Mouse (Mus musculus) left cerebral cortex, postnatal 25 days (tissue): Measurements from ENCODE around the gene 4930524B15Rik. TPM values are rescaled to one million over a fixed set of nuclear protein-coding genes. Genes with fewer than 3 reads are reported as not detected.
"Not testable (repeated sequence)": the region's sequence is repeated elsewhere in the genome, so short reads cannot be mapped to it uniquely, and the experiment has no call there.

Experiments used
- DNase-seq, 2 experiments: peaks; one replicate each; pipeline ENCODE4 v3.0.0; 2022; ENCODE audit warnings: low spot score in 2 of 2, mixed read lengths in 1 of 2
- intact Hi-C: fragments of 180-260 bp; cut with DNase I; formaldehyde crosslinking; loops from one replicate; pipeline ENCODE4 v1.15.1; 2025
- total RNA-seq, 2 experiments: library from RNA; stranded (reverse); gene quantifications; 2 replicates each; pipeline ENCODE4 v1.2.3; 2021

The 4930524B15Rik gene
- not detected for total RNA-seq

DNA sequence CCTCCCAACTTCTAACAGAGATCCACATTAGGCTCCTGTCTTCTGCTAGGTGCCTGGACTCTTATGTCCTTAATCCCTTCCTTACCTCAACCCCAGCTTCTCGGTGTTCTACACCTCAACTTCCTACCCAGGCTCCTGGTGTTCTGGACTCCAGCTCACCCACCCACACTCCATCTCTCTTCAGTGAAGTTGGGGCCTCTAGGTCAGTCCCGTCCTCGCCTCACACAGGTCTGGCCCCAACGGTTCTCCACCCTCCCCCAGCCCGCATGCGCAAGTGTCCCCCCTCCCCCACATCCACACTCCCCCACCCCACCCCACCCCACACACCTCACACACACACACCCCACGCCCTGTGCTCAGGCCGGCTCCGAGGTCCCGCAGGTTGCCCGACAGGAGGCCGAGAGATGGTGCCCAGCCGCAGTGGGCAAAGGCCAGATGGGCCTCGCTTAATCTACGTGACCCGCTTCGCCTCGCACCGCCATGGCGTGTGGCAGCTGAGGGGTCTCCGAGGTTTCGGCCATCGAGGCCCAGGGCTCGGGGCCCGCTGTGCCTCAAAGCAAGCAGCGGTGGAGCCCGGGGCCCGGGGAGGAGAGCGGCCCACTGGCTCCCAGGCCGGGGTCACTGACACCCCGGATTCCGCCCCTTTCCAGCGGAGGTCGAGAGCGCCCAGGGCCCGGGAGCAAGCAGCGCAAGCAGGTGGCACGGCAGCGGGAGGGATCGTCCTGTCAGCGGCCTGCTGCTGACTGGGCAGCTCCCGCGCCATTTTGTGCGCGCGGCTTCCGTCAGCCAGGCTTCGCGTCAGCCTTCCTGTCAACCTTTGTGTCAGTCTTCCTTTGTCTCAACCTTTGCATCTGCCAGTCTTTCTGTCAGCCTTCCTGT is at the start of gene 4930524B15Rik:
TSS of gene 4930524B15Rik (plus strand) at position 337 of the 879 bp plus-strand sequence.
- DNase-seq = no peak
- intact Hi-C loops = no loop called here

DNA sequence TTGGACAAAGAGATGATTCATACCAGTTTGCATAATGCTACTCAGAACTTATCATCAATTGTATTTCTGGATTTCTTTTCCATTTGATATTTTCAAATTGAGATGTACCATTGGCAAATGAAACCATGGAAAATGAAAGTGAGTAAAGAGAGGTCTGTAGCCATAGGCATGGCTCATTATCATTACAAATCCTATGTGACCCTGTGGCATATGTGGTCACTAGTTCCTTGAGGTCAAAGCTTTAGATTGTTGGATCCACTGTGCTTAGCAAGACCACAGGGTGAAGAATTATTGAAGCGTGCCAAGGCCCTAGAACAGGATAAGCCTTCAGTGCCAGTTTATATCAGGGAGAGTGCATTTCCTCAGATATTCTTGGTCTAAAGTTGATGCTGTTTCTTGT is 47.6 kb upstream of the 4930524B15Rik start:
- intact Hi-C loops = no loop called here
- no peak for DNase-seq

DNA sequence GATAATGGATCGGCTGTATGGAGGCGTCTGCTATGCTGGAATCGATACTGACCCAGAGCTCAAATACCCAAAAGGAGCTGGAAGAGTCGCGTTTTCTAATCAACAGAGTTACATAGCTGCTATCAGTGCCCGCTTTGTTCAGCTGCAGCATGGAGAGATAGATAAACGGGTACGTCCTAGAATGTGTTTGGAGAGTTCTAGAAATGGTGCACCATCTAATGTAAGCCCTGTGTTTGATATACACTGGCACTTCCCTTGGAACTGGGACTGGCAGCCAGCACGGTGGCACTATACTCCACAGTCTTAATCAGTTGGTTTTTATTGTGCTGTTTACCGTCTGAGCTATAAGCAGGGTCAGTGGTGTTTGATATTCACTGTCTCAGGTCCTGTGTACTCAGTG is 35.3 kb upstream of the 4930524B15Rik start:
- intact Hi-C loops = no loop called here

DNA sequence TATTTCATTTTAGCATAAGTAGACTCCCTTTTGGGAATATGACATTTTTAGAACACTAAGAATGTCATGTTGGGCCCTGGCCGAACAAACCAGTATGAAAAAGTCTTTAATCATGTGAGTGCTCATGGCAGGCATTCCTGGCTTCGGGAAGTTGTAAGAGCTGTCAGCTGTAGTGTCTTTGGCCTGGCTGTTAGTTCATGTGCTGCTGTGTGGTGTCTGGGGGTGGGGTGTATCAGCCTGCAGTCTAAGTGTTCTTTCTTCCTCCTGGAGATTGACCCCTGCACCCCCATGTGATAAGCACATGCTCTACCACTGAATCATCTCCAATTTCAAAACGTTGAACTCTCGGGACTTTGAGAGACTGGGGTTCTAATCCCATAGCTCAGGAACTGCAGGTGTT is 29.7 kb upstream of the 4930524B15Rik start:
- intact Hi-C loops = loop anchor here (5.0 kb wide), 1 partner anchor 173 kb away; no protein-coding TSS in a partner anchor
- DNase-seq = peak in 1 of 2 experiments; percentile 29

More for the DNA sequence above, 35.3 kb upstream of the 4930524B15Rik start:
- DNase-seq = no peak

DNA sequence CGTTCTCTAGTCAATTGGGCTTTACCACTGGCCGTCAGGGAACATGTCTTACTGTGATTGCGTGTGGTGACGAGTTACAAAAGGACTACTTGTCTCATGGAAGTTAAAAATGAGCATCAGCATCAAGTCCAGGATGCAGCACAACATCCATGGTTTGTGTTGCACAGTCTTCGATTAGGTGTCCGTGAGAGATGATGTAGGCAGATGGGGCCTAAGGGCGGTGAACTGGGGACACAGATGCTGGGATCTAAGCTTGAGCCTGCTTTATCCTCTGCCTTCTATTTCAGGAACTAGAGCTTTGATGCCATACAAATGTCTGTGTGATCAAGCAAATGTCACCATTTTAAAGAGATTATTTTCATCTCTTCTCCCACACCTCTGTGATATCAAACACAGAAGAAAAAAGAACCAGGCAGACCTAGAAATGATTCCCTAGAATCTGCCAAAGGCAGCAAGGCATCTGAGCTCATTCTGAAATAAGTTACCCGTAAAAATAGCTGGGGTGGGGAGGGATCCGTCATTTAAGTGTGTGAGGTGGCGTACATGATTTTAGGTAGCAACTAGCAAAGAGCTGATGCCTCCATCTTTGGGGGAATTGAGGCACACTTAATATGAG is 28.4 kb upstream of the 4930524B15Rik start:
- intact Hi-C loops = loop anchor here (5.0 kb wide), 1 partner anchor 175 kb away; no protein-coding TSS in a partner anchor
- DNase-seq = peak in 1 of 2 experiments; percentile 86

DNA sequence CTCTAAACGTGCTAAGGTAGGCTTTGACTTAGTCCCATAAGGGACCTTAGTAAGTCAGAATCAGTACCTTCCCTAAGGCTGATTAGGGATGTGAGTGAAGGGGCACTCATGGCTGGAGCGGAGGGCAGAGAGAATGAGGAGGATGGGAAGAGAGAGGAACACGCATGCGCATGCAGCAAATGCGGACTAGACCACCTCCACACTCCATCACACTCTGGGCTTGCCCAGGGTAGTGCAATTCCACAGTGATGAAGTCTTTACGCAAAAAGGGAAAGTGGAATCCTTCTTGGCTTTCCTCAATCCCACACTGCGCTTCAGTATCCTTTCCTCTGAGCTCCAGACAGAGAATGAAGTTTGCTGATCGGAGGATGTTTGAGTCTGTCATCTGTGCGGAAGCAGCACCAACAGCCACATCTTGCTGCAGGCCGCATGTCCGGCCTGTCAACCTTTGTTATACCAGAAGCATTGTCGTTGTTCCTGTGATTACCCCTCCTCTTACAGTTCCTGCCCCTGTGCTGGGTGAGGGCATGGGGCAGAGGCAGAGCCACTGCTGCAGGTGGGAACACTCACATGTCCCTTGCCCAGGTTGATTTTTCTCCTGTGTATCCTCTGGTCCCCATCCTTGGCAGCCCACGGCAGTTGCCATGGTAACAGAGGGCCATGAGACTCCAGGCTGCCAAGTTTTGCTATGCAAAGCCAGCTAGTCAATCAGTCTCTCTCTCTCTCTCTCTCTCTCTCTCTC is 24.3 kb upstream of the 4930524B15Rik start:
- peak; percentile 78 to 92 for DNase-seq
- intact Hi-C loops = loop anchor here (5.0 to 10.0 kb wide), 2 partner anchors 69 to 696 kb away; partner anchors contain the start of gene Cpeb4

DNA sequence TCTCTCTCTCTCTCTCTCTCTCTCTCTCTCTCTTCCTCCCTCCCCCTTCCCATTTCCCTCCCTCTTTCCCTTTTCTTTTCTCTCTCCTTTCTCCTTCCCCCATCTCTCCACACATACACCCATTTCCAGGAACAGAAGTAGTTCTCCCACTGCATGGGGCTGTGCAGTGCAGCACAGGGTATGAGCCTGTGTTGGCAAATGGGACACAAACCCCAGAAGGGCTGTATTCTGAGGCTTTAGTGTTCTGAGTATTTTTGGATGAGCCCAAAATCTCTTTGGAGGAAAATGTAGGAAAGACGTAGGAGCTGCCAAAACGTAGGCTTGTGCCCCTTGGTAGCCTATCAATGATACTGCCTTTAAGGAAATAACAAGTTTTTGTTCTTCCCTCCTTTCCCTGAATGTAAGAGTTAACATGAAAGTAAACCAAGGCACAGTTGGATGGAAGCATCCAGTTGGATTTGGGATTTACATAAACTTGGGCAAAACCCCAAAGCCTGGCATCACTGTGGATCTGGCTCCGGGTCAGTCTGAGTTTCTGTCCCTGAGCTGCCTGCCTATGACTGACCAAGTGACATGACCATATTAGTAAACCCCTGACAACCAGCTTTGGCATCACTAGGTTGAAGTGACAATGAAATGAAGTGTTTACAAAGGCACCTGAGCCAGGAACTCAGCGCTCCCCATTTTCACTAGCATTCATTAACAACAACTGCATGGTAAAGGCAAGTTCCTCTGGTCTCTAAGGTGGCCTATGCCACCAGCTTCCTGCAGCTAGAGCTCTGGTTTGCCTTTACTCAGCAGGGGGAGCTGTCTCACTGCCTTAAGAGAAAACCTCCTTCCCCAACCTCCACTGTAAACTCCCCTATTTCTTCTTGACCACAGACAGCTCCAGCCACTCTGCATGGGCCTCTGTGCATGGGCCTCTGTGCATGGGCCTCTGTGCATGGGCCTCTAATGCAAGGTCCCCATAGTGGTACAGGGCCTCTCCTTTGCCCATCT is 23.5 kb upstream of the 4930524B15Rik start:
- peak in 1 of 2 experiments; percentile 52 for DNase-seq
- intact Hi-C loops = loop anchor here (5.0 to 10.0 kb wide), 2 partner anchors 70 to 697 kb away; partner anchors contain the start of gene Cpeb4

DNA sequence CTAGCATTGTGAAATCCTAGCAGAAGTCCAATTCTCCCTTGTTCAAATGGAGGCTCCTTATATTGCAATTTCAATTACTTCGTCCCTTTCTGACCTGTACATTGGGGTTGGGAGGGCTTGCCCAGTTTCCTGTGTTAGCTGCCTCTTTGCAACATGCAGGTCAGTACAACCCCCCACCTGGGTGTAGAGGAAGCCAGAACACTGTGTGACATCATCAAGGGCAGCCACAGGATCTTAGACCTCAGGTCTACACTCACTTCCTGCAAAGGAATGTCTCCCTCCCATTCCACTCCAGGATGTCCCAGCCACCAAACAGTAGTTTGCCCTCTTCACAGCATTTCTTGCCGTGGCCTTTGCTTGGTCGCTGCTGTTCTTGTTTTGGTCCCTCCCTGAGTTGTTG is 19.9 kb upstream of the 4930524B15Rik start:
- intact Hi-C loops = loop anchor here (10.0 kb wide), 1 partner anchor 701 kb away; no protein-coding TSS in a partner anchor
- DNase-seq = no peak

DNA sequence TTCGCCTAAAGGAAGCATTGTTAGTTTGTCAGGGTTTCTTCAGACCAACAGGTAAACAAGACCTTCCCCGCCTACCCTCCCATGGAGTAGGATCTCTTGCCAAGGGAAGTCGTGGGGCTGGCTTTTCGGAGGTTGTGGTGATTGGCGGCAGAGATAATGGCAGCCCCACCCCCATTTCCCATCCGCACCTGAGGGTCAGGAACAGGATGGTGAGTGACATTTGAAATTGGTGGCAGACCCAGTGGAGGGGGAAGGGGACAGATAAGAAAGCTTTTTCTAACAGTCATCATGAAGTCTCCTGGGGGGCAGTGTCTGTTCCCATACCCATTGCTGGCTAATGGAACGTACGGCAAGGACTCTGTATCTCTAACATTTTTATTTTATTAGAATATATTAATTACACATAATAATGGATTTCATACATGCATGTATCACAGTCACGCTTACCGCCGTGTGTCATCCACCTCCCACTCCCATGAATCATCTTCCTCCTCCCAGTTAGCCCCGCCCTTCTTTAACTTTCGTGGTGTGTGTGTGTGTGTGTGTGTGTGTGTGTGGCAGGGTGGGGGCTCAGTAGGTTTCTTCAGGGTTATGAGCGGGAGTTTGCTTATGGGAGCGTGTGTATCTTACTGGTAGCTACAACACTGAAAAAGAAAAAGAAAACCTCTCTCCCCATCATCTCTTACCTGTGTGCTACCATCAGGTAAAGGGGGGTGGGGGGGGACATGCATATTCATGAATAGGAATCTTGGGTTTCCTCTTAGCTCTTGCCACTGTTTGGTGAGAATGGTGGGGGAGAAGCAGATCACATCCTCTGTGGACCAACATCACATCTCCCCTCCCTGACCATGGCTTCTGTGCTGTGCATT is 16.7 kb upstream of the 4930524B15Rik start:
- DNase-seq = peak; percentile 36 to 59

DNA sequence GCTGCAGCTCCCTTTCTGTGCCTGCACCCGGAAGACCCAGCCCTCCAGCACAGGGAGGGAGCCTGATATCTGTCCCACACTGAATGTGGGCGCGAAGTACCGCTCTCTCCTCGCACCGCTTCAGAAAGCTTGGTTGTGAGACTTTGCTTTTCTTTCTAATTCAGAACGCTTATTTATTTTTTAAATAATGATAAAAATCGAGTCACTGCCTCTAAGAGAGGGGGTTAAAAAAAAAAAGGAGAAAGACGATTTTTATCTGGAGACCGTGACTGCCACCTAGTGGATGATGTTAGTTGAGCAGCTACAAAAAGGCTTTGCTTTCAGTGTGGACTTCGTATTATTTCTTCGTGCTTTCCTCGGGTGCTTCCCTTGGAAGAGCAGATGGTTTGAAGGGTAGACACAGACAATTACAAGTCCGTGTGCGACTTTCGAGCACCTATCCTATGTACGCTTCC is 16.0 kb upstream of the 4930524B15Rik start:
- DNase-seq = peak; percentile 78 to 91
- intact Hi-C loops = loop anchor here (10.0 kb wide), 1 partner anchor 705 kb away; no protein-coding TSS in a partner anchor

More for the DNA sequence above, 16.7 kb upstream of the 4930524B15Rik start:
- intact Hi-C loops = loop anchor here (1.0 to 10.0 kb wide), 2 partner anchors 272 to 704 kb away; no protein-coding TSS in a partner anchor

DNA sequence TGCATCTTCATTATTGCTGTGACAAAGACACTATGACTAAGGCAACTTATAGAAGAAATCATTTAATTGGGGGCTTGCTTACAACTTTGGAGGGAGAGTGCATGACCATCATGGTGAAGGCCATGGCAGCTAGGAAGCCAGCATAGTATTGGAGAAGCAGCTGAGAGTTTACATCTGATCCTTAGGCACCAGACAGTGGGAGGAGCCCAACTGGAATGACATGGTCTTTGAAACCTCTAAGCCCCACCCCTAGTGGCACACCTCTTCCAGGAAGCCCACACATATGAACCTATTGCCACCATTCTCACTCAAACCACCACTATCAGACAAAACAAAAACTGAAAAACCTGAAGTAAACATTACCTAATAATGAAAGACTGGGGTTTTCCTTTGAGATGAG is 5.3 kb upstream of the 4930524B15Rik start:
- intact Hi-C loops = no loop called here

DNA sequence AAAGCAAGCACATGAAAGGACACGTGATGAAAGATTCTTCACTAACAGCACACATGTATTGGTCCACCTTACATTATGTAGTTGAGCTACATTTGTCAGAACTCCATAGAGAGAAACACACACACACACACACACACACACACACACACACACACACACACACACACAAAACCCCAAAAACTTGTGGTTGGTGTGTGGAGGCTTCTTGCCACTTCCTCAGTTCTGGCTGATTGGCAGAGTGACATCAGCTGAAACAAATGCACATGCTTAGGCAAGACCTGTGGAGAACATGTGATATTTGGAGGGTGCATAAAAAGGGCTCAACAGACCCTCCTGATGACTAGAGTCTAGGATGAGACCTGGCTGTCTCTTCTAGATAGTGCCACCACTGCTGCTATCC is 1.4 kb upstream of the 4930524B15Rik start:
- intact Hi-C loops = no loop called here
- no peak for DNase-seq

More for the DNA sequence above, 5.3 kb upstream of the 4930524B15Rik start:
- DNase-seq = no peak

DNA sequence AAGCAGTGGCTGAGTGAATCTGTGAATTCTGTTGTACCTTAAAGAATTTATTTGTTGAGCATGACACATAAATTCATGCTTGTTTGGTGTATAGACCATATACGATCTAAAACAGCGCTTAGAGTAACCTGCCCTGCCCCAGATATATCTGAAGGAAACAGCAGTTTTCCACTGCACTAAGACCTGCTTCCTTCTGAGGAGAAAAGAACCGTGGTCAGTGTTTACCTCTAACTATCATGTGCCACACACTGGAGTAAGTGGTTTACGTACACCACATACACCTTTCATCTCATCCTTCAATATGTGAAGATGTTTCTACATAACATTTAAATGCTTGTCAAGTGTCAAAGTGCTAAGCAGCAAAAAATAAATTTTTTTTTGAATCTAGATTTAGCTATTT is 8.7 kb downstream of the 4930524B15Rik start:
- intact Hi-C loops = no loop called here
- DNase-seq = no peak

DNA sequence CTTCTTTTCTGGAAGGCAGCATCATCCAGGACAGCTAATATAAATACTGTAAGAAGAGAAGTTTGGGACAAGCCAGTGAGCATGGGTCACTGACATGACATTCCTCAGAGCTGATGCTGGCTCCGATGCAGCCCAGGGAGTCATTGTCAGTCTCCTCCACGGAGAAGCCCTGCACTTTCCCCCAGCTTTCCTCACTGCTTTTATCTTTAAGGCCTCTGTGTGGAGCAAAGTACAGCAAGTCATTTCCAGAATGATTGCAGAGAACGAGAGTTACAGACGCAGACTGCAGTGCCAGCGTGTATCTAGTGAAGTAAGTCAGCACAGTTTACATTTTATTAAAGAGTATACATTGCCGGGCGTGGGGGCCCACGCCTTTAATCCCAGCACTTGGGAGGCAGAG is 9.4 kb downstream of the 4930524B15Rik start:
- intact Hi-C loops = no loop called here
- DNase-seq = no peak

DNA sequence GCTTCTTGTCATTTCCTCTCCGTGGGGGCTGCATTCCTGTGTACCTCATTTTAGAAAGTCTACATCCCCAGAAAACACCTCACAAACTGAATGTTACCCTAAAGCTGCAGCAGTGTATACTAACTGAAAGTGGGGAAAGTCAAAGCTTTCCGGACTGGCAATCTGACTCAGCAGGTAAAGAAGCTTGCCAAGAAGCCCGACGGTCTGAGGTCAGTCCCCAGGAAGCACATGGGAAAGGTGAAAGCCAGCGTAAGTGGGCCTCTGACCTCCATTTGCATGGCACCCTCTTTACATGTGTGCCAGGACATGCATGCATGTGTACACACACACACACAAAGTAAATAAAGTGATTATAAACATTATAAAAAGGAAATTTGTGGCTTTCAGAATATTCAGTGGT is 10.3 kb downstream of the 4930524B15Rik start:
- intact Hi-C loops = no loop called here
- no peak for DNase-seq

DNA sequence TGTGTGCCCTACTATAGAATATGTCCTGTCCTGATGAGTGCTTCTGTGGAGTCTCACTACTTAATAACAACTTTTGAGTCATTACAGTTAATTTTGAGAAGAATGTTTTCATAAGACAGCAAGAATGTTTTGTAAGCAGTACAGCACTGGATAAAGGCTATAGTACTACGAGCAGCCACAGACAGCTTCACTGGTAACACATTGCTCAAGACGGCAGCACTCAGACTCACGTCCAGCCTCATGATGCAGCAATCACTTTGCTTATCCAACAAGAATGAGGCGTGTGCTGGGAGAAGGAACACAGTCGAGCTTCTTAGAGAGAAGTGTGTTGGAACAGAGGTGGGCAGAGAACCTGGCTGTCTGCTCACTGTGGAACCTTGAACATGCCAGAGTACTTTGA is 10.7 kb downstream of the 4930524B15Rik start:
- no peak for DNase-seq
- intact Hi-C loops = no loop called here

DNA sequence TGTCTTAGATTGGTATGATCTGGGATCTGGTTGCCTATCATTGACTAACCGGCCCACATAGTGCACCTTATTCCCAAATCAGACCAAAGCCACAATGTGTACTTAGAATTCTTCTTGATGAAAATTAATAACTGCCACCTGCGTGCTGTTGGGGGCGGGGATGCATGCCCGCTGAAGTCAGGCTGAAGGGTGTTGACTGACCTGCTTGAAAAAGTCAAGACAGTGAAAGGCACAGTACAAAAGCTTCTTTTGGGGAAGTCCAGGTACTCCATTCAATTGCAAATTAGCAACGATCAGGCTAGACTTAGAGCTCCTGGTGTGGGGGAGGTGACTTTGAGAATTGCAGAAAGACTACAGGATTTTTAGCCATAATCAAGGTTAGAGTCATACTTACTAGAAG is 14.7 kb downstream of the 4930524B15Rik start:
- intact Hi-C loops, DNase-seq: not testable (repeated sequence)
